Mouse (Mus musculus): Measurements from ENCODE around the gene Akt3. TPM values are rescaled to one million over a fixed set of nuclear protein-coding genes. Genes with fewer than 3 reads are reported as not detected.
A peak's percentile ranks its signal among the peaks of the same experiment; 100 is the strongest.

The Akt3 gene
- polyA plus RNA-seq, 1 experiment from 2014 or later = 25.3 TPM

DNA sequence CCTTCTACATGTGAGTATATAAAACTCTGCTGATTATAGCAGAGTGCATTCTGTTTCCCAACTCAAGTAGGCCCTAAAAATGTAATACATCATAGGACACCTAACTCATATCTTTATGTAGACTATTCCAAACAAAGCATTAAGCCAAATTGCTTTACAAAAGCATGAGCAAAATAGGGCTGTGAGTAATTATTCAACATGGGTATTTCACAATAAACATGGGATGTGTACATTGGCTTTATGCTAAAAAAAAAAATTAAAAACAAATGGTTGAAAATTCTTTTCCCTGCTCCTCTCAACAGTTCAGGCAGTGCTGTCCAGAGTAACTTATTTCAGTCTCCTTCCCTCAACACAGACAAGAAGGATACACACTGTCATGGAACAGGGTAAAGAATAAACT lies 26.9 kb downstream of the Akt3 start:
- Histone ChIP-seq H3K36me3 (ENCODE audit: control insufficient read depth, insufficient read depth, low read length) (no peaks in the 10 kb centered on the region; the same call in 1 of the 2 replicates), H3K27me3 (ENCODE audit: control insufficient read depth, insufficient read depth, low read length) (no peaks in the 10 kb centered on the region), H3K4me1 (ENCODE audit: control insufficient read depth, insufficient read depth, low read length) (no peaks in the 10 kb centered on the region), H3K9ac (ENCODE audit: low read length) (no peak overlapping the region), H3K27ac (ENCODE audit: low read depth, low read length) (no peak overlapping the region), H3K4me3 (ENCODE audit: low read depth, low read length) (no peak overlapping the region), H3K4me2 (ENCODE audit: low read depth) (no peak overlapping the region), H3K9me3 (ENCODE audit: control insufficient read depth, low read length) (no peaks in the 10 kb centered on the region)
- no peak for ATAC-seq (ENCODE audit: insufficient read depth, low FRiP score, low TSS enrichment)
- DNase-seq (ENCODE audit: low spot score) = no peak

DNA sequence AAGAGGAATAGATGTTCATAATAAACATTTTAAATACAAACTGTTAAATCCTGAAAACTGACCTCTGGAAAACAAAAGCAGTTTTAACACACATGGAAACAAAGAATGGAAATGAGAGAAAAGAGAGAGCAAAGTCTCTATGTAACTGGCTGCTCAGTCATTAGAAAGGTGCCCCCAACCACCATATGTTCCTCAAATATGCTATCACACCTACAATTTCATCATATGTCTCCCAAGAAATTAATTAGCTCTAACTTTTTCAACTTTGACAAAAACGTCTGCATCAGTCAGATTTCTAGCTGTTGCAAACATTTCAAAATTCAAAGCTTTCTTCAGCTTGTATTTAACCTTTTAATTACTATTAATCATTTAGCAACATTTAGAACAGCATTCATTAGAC lies 59.0 kb downstream of the Akt3 start:
- Histone ChIP-seq H3K4me3 (ENCODE audit: low read depth, low read length) (no peak overlapping the region), H3K36me3 (ENCODE audit: control insufficient read depth, insufficient read depth, low read length) (no peaks in the 10 kb centered on the region), H3K27me3 (ENCODE audit: control insufficient read depth, insufficient read depth, low read length) (no peaks in the 10 kb centered on the region), H3K9me3 (ENCODE audit: control insufficient read depth, low read length) (no peaks in the 10 kb centered on the region), H3K4me1 (ENCODE audit: control insufficient read depth, insufficient read depth, low read length) (no peaks in the 10 kb centered on the region; the same call in 1 of the 2 replicates), H3K27ac (ENCODE audit: low read depth, low read length) (no peak overlapping the region), H3K4me2 (ENCODE audit: low read depth) (no peak overlapping the region), H3K9ac (ENCODE audit: low read length) (no peak overlapping the region)
- ATAC-seq (ENCODE audit: insufficient read depth, low FRiP score, low TSS enrichment) (no peak), DNase-seq (ENCODE audit: low spot score) (no peak)
- WGBS = 76% methylated on average over 1 of the region's 1 CpGs

DNA sequence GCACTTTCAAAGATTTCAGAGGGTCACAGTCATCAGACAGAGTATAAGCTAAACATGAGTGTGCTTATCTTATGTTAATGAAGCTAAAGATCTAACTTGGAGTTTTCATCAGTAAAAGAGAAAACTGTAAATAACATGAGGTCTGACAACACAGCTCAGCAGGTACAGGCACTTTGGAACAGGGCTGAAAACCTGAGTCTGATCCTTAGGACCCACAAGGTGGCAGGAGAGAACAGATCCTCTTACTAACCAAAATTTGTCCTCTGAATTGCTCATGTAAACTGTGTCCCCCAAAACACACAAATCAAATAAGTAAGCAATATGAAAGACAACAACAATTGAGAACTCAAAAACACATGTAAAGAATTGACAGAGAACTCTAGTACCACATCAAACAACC lies 62.8 kb downstream of the Akt3 start:
- H3K4me2 ChIP-seq (ENCODE audit: low read depth) = no peak overlapping the region
- H3K9me3 ChIP-seq (ENCODE audit: control insufficient read depth, low read length) = no peaks in the 10 kb centered on the region
- DNase-seq (ENCODE audit: low spot score) (no peak), ATAC-seq (ENCODE audit: insufficient read depth, low FRiP score, low TSS enrichment) (no peak)
- H3K9ac ChIP-seq (ENCODE audit: low read length) = no peak overlapping the region
- no peaks in the 10 kb centered on the region for H3K27me3 ChIP-seq (ENCODE audit: control insufficient read depth, insufficient read depth, low read length)
- no peak overlapping the region for H3K27ac ChIP-seq (ENCODE audit: low read depth, low read length)
- H3K36me3 ChIP-seq (ENCODE audit: control insufficient read depth, insufficient read depth, low read length) = no peaks in the 10 kb centered on the region
- H3K4me1 ChIP-seq (ENCODE audit: control insufficient read depth, insufficient read depth, low read length) = peaks cover 2% of the 10 kb centered on the region; the same call in 1 of the 2 replicates
- H3K4me3 ChIP-seq (ENCODE audit: low read depth, low read length) = no peak overlapping the region

DNA sequence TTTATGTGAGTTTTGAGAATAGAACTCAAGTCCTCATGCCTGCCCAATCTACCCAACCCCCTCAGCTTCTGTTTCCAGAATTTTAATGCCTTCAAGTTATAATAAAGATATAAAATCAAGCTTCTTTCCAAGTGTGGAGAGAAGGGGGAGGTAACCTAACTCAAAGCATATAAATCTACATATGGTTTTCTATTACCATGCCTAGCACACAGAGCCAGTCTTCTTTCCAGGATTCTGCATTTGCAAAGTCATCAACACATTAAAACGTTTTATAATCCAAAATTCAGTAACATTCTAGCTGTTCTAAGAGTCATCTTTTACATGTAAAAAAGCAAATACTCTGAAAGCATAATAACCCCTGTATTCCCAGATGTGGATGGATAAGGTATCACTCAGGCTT lies 63.7 kb downstream of the Akt3 start:
- Histone ChIP-seq H3K4me3 (ENCODE audit: low read depth, low read length) (no peak overlapping the region), H3K27me3 (ENCODE audit: control insufficient read depth, insufficient read depth, low read length) (no peaks in the 10 kb centered on the region), H3K4me2 (ENCODE audit: low read depth) (no peak overlapping the region), H3K27ac (ENCODE audit: low read depth, low read length) (no peak overlapping the region), H3K9ac (ENCODE audit: low read length) (no peak overlapping the region), H3K9me3 (ENCODE audit: control insufficient read depth, low read length) (no peaks in the 10 kb centered on the region), H3K36me3 (ENCODE audit: control insufficient read depth, insufficient read depth, low read length) (no peaks in the 10 kb centered on the region), H3K4me1 (ENCODE audit: control insufficient read depth, insufficient read depth, low read length) (peaks cover 2% of the 10 kb centered on the region; the same call in 1 of the 2 replicates)
- DNase-seq (ENCODE audit: low spot score) = no peak
- no peak for ATAC-seq (ENCODE audit: insufficient read depth, low FRiP score, low TSS enrichment)
- WGBS = 59% methylated on average over 1 of the region's 1 CpGs

DNA sequence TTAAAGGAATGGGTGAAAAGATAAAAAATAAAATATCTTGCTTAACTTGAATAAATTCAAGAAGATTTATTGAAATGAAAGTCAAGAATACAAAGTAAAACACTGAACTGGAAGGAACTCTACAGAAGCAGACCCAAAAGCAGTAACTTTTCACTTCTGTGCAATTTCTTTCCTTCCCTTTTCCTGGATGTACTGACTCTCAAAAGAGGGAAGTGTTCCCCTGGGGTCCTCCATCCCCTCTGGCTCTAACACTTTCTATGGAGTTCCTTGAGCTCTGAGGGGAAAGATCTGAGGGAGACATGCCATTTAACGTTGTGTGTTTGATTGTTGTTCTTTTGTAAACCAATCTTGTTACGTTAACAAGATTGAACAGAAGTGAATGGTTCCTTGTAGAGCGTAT lies 66.4 kb downstream of the Akt3 start:
- Histone ChIP-seq H3K27me3 (ENCODE audit: control insufficient read depth, insufficient read depth, low read length) (no peaks in the 10 kb centered on the region), H3K9ac (ENCODE audit: low read length) (no peak overlapping the region), H3K4me1 (ENCODE audit: control insufficient read depth, insufficient read depth, low read length) (peaks cover 2% of the 10 kb centered on the region; the same call in 1 of the 2 replicates), H3K36me3 (ENCODE audit: control insufficient read depth, insufficient read depth, low read length) (no peaks in the 10 kb centered on the region), H3K4me3 (ENCODE audit: low read depth, low read length) (no peak overlapping the region), H3K4me2 (ENCODE audit: low read depth) (no peak overlapping the region), H3K27ac (ENCODE audit: low read depth, low read length) (no peak overlapping the region), H3K9me3 (ENCODE audit: control insufficient read depth, low read length) (no peaks in the 10 kb centered on the region)
- 58% methylated on average over 3 of the region's 3 CpGs for WGBS
- ATAC-seq (ENCODE audit: insufficient read depth, low FRiP score, low TSS enrichment) = no peak
- DNase-seq (ENCODE audit: low spot score) = no peak

DNA sequence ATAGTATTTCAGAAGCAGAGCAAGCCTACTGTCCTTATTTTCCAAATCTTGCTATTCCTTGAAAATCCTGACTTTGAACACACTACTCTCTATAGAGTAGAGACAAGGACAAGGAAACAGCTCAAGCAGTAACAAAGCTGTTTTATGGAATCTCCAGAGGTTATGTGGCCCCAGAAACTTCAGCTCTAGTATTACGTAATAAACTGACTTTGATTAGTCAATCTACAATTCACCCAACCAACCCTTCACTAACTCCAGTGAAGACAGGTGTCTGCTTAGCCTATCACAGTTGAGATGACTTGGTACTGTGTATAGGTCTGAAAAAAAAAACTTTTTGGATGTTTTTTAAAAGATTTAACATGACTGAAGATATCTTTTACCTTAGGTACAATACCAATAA lies 67.6 kb downstream of the Akt3 start:
- DNase-seq (ENCODE audit: low spot score) = no peak
- H3K4me3 ChIP-seq (ENCODE audit: low read depth, low read length) = no peak overlapping the region
- ATAC-seq (ENCODE audit: insufficient read depth, low FRiP score, low TSS enrichment) = no peak
- H3K4me1 ChIP-seq (ENCODE audit: control insufficient read depth, insufficient read depth, low read length) = peaks cover 2% of the 10 kb centered on the region; the same call in 1 of the 2 replicates
- WGBS = 92% methylated on average over 1 of the region's 1 CpGs
- H3K27me3 ChIP-seq (ENCODE audit: control insufficient read depth, insufficient read depth, low read length) = no peaks in the 10 kb centered on the region
- no peaks in the 10 kb centered on the region for H3K9me3 ChIP-seq (ENCODE audit: control insufficient read depth, low read length)
- no peak overlapping the region for H3K4me2 ChIP-seq (ENCODE audit: low read depth)
- no peaks in the 10 kb centered on the region for H3K36me3 ChIP-seq (ENCODE audit: control insufficient read depth, insufficient read depth, low read length)
- no peak overlapping the region for H3K27ac ChIP-seq (ENCODE audit: low read depth, low read length)
- H3K9ac ChIP-seq (ENCODE audit: low read length) = no peak overlapping the region

DNA sequence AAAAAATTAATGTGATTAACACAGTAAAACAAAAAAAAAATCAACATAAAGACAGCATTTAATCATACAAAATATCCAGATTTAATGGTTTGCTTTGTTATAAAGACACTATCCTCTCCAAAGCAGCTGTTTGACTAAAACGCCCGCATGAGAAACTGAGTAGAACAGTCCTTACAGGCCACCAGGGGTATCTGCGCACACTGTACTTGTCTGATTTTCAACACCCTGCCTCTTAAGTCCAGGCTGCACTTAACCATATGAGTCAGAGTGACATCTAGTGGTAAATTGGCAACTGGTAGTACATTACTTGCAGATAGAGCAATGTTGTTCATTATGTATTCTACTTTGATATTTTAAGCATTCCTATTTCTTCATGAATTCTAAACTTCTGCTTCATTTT lies 69.3 kb downstream of the Akt3 start:
- no peak overlapping the region for H3K4me2 ChIP-seq (ENCODE audit: low read depth)
- no peak overlapping the region for H3K27ac ChIP-seq (ENCODE audit: low read depth, low read length)
- H3K4me3 ChIP-seq (ENCODE audit: low read depth, low read length) = no peak overlapping the region
- no peaks in the 10 kb centered on the region for H3K27me3 ChIP-seq (ENCODE audit: control insufficient read depth, insufficient read depth, low read length)
- H3K9me3 ChIP-seq (ENCODE audit: control insufficient read depth, low read length) = no peaks in the 10 kb centered on the region
- no peak overlapping the region for H3K9ac ChIP-seq (ENCODE audit: low read length)
- ATAC-seq (ENCODE audit: insufficient read depth, low FRiP score, low TSS enrichment) = peak; percentile 80
- H3K36me3 ChIP-seq (ENCODE audit: control insufficient read depth, insufficient read depth, low read length) = no peaks in the 10 kb centered on the region
- DNase-seq (ENCODE audit: low spot score) = peak; percentile 64
- peaks cover 2% of the 10 kb centered on the region; the same call in 1 of the 2 replicates for H3K4me1 ChIP-seq (ENCODE audit: control insufficient read depth, insufficient read depth, low read length)
- WGBS = 39% methylated on average over 3 of the region's 3 CpGs

DNA sequence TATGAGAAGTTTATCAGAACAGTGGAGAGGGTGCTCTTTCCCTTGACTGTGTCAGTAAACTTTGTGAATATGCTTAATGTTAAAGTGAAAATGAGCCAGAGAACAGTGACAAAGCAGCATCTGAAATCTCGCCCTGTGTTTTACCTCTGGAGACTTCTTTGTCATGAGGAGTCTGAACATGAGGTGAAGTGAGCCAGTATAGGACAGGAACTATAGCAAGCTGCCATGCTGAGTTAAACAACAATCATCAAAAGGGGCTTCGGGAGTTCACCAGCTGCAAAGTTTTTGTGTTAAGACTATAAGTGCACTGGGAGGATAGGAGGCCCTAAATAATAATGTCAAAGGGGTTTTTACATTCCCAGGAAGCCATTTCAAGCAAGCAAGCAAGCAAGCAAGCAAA lies 71.3 kb downstream of the Akt3 start:
- Histone ChIP-seq H3K36me3 (ENCODE audit: control insufficient read depth, insufficient read depth, low read length) (no peaks in the 10 kb centered on the region), H3K27me3 (ENCODE audit: control insufficient read depth, insufficient read depth, low read length) (no peaks in the 10 kb centered on the region), H3K4me1 (ENCODE audit: control insufficient read depth, insufficient read depth, low read length) (no peaks in the 10 kb centered on the region), H3K9me3 (ENCODE audit: control insufficient read depth, low read length) (no peaks in the 10 kb centered on the region), H3K4me2 (ENCODE audit: low read depth) (no peak overlapping the region), H3K9ac (ENCODE audit: low read length) (no peak overlapping the region), H3K4me3 (ENCODE audit: low read depth, low read length) (no peak overlapping the region), H3K27ac (ENCODE audit: low read depth, low read length) (peak overlapping the region; percentile 67; the same call in 1 of the 2 replicates)
- WGBS = 9% methylated on average over 2 of the region's 2 CpGs
- ATAC-seq (ENCODE audit: insufficient read depth, low FRiP score, low TSS enrichment) (peak; percentile 70), DNase-seq (ENCODE audit: low spot score) (no peak)

DNA sequence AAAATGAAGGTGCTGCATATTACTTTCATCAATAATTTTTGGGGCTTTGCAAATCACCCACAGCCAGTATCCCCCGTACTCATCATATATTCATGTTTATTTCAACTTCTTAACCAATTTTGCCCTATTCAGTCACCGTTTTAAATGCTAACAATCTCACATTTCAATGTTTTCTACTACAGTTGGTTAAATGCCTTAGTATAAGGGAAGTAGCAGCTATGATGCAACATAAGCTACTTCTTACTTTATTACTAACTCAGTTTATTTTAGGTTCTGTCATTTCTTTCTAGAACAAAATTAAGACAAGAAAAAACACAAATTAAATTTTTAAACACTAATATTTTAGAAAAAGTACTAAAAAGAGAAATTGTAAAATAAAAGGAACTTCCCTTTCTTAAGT lies 78.4 kb downstream of the Akt3 start:
- Histone ChIP-seq H3K27ac (ENCODE audit: low read depth, low read length) (no peak overlapping the region), H3K4me2 (ENCODE audit: low read depth) (no peak overlapping the region), H3K4me3 (ENCODE audit: low read depth, low read length) (no peak overlapping the region), H3K9ac (ENCODE audit: low read length) (no peak overlapping the region), H3K4me1 (ENCODE audit: control insufficient read depth, insufficient read depth, low read length) (peaks cover 4% of the 10 kb centered on the region; the same call in 1 of the 2 replicates), H3K36me3 (ENCODE audit: control insufficient read depth, insufficient read depth, low read length) (no peaks in the 10 kb centered on the region), H3K27me3 (ENCODE audit: control insufficient read depth, insufficient read depth, low read length) (no peaks in the 10 kb centered on the region), H3K9me3 (ENCODE audit: control insufficient read depth, low read length) (no peaks in the 10 kb centered on the region)
- 92% methylated on average over 2 of the region's 2 CpGs for WGBS
- DNase-seq (ENCODE audit: low spot score) (no peak), ATAC-seq (ENCODE audit: insufficient read depth, low FRiP score, low TSS enrichment) (no peak)
